Mouse (Mus musculus) heart, embryonic 11.5 days (tissue): ENCODE measurements around the gene Spef1. TPM values are rescaled to one million over a fixed set of nuclear protein-coding genes. Genes with fewer than 3 reads are reported as not detected.

Source experiments
- ATAC-seq: fragments of 200-750 bp; cut with Nextera tagmentation; replicated peaks from 2 replicates; pipeline ENCODE4 v1.8.0; 2017; ENCODE audit warnings: moderate library complexity; ENCODE audit not compliant: insufficient number of reproducible peaks, low FRiP score, low TSS enrichment
- H3K27ac ChIP-seq: fragments of 300-500 bp; sonication (generic); 2 replicates; pipeline ENCODE4 v1.5.1; 2014; ENCODE audit warnings: mild to moderate bottlenecking, low read depth, low read length
- H3K27me3 ChIP-seq: fragments of 300-500 bp; sonication (generic); 2 replicates; pipeline ENCODE4 v1.6.1; 2014; ENCODE audit warnings: mild to moderate bottlenecking, low read length, mixed read lengths; ENCODE audit not compliant: control insufficient read depth, insufficient read depth
- H3K36me3 ChIP-seq: fragments of 300-500 bp; sonication (generic); 2 replicates; pipeline ENCODE4 v1.6.1; 2014; ENCODE audit warnings: mild to moderate bottlenecking, low read length, moderate library complexity, mixed read lengths; ENCODE audit not compliant: control insufficient read depth, insufficient read depth
- H3K4me1 ChIP-seq: fragments of 300-500 bp; sonication (generic); 2 replicates; pipeline ENCODE4 v1.6.1; 2014; ENCODE audit warnings: low read length; ENCODE audit not compliant: control insufficient read depth, insufficient read depth
- H3K4me2 ChIP-seq: fragments of 300-500 bp; sonication (generic); 2 replicates; pipeline ENCODE4 v1.6.1; 2014; ENCODE audit warnings: mild to moderate bottlenecking, moderate library complexity
- H3K4me3 ChIP-seq: fragments of 300-500 bp; sonication (generic); 2 replicates; pipeline ENCODE4 v1.5.1; 2014; ENCODE audit warnings: low read depth, low read length
- H3K9ac ChIP-seq: fragments of 300-500 bp; sonication (generic); 2 replicates; pipeline ENCODE4 v1.6.1; 2014; ENCODE audit warnings: mild to moderate bottlenecking, low read depth, low read length, moderate library complexity
- H3K9me3 ChIP-seq: fragments of 300-500 bp; sonication (generic); replicated peaks from 2 replicates; pipeline ENCODE4 v1.6.1; 2016; ENCODE audit warnings: low read length; ENCODE audit not compliant: control insufficient read depth
- WGBS: fragments of 180-500 bp; shearing (Covaris S2); extraction: QIAGEN DNeasy Blood & Tissue Kit; methylation state at CpG from one replicate; pipeline ENCODE4 v1.1.7; 2014; ENCODE audit not compliant: insufficient replicate concordance; 5-methylcytosine and 5-hydroxymethylcytosine counted together
- polyA plus RNA-seq: library from polyadenylated mRNA; unstranded; fragments of >200 nt; fragmentation: Nextera tagmentation; extraction: Ambion mirVana; gene quantifications from 2 replicates; pipeline ENCODE4 v1.2.1, GENCODE M21; 2014

The Spef1 gene
- polyA plus RNA-seq, 1 experiment from 2014 or later: 1.7 TPM

- ATAC-seq: no peak
- 25% methylated on average over 5 of the region's 5 CpGs for WGBS
- Histone ChIP-seq H3K4me2 (no peak overlapping the region), H3K36me3 (peaks cover 8% of the 10 kb centered on the region), H3K27ac (peak overlapping the region; percentile 69), H3K4me1 (peaks cover 38% of the 10 kb centered on the region), H3K4me3 (no peak overlapping the region), H3K27me3 (peaks cover 2% of the 10 kb centered on the region; the same call in 1 of the 2 replicates), H3K9ac (no peak overlapping the region), H3K9me3 (no peaks in the 10 kb centered on the region)
Observed at GRCm38 (mm10) chr2:131139886-131140532, 47.1 kb downstream of the Spef1 start.

GRCm38 (mm10) chr2:131139287-131139686 lies 47.8 kb downstream of the Spef1 start:
- Histone ChIP-seq H3K27me3 (no peaks in the 10 kb centered on the region; the same call in 1 of the 2 replicates), H3K4me3 (no peak overlapping the region), H3K27ac (no peak overlapping the region; the same call in 1 of the 2 replicates), H3K9me3 (no peaks in the 10 kb centered on the region), H3K9ac (no peak overlapping the region), H3K4me2 (no peak overlapping the region), H3K4me1 (peaks cover 42% of the 10 kb centered on the region), H3K36me3 (peaks cover 2% of the 10 kb centered on the region; the same call in 1 of the 2 replicates)
- no peak for ATAC-seq
- WGBS: 84% methylated on average over 5 of the region's 5 CpGs

- H3K9ac ChIP-seq: no peak overlapping the region
- 92% methylated on average over 7 of the region's 7 CpGs for WGBS
- no peak overlapping the region; the same call in 1 of the 2 replicates for H3K27ac ChIP-seq
- ATAC-seq: no peak
- H3K4me2 ChIP-seq: no peak overlapping the region
- peaks cover 46% of the 10 kb centered on the region for H3K4me1 ChIP-seq
- H3K36me3 ChIP-seq: peaks cover 2% of the 10 kb centered on the region; the same call in 1 of the 2 replicates
- H3K4me3 ChIP-seq: no peak overlapping the region
- no peaks in the 10 kb centered on the region; the same call in 1 of the 2 replicates for H3K27me3 ChIP-seq
- no peaks in the 10 kb centered on the region for H3K9me3 ChIP-seq
Observed at GRCm38 (mm10) chr2:131138760-131139159, 48.3 kb downstream of the Spef1 start.

- H3K9ac ChIP-seq: no peak overlapping the region
- H3K9me3 ChIP-seq: no peaks in the 10 kb centered on the region
- no peak overlapping the region for H3K27ac ChIP-seq
- H3K4me3 ChIP-seq: no peak overlapping the region
- H3K4me1 ChIP-seq: peaks cover 46% of the 10 kb centered on the region
- 81% methylated on average over 4 of the region's 4 CpGs for WGBS
- H3K4me2 ChIP-seq: no peak overlapping the region
- ATAC-seq: no peak
- H3K27me3 ChIP-seq: no peaks in the 10 kb centered on the region; the same call in 1 of the 2 replicates
- H3K36me3 ChIP-seq: peaks cover 2% of the 10 kb centered on the region; the same call in 1 of the 2 replicates
Observed at GRCm38 (mm10) chr2:131138296-131138695, 48.8 kb downstream of the Spef1 start.

- peaks cover 45% of the 10 kb centered on the region for H3K4me1 ChIP-seq
Observed at GRCm38 (mm10) chr2:131135521-131136139, 51.5 kb downstream of the Spef1 start.

GRCm38 (mm10) chr2:131134826-131135400 lies 52.2 kb downstream of the Spef1 start:
- 57% methylated on average over 8 of the region's 8 CpGs for WGBS
- no peak overlapping the region for H3K4me3 ChIP-seq
- no peaks in the 10 kb centered on the region for H3K27me3 ChIP-seq
- H3K36me3 ChIP-seq: peaks cover 2% of the 10 kb centered on the region; the same call in 1 of the 2 replicates
- H3K4me1 ChIP-seq: peaks cover 38% of the 10 kb centered on the region
- no peaks in the 10 kb centered on the region for H3K9me3 ChIP-seq
- peak overlapping the region; percentile 61; the same call in 1 of the 2 replicates for H3K9ac ChIP-seq
- no peak overlapping the region; the same call in 1 of the 2 replicates for H3K4me2 ChIP-seq
- no peak for ATAC-seq
- peak overlapping the region; percentile 89 for H3K27ac ChIP-seq

More at GRCm38 (mm10) chr2:131135521-131136139, 51.5 kb downstream of the Spef1 start:
- ATAC-seq: peak; percentile 92
- Histone ChIP-seq H3K27ac (peak overlapping the region; percentile 89), H3K4me3 (0 out of 2 replicates have a peak overlapping the region, but pooled peaks have one; percentile 5), H3K9me3 (no peaks in the 10 kb centered on the region), H3K36me3 (peaks cover 2% of the 10 kb centered on the region; the same call in 1 of the 2 replicates), H3K4me2 (peak overlapping the region; percentile 52), H3K9ac (peak overlapping the region; percentile 61), H3K27me3 (no peaks in the 10 kb centered on the region)
- WGBS: 13% methylated on average over 11 of the region's 11 CpGs

- Histone ChIP-seq H3K9me3 (no peaks in the 10 kb centered on the region), H3K4me3 (no peak overlapping the region), H3K27me3 (no peaks in the 10 kb centered on the region), H3K36me3 (peaks cover 2% of the 10 kb centered on the region; the same call in 1 of the 2 replicates), H3K9ac (no peak overlapping the region), H3K4me2 (no peak overlapping the region), H3K4me1 (peaks cover 37% of the 10 kb centered on the region), H3K27ac (peak overlapping the region; percentile 89)
- WGBS: 36% methylated on average over 1 of the region's 1 CpGs
- no peak for ATAC-seq
Observed at GRCm38 (mm10) chr2:131134381-131134780, 52.7 kb downstream of the Spef1 start.

GRCm38 (mm10) chr2:131132930-131133547 lies 54.0 kb downstream of the Spef1 start, which contains the start of gene Gm11037:
Gm11037 (plus strand) TSS chr2:131133497.
- WGBS: 82% methylated on average over 9 of the region's 9 CpGs
- H3K4me2 ChIP-seq: no peak within 1 kb of the TSS
- ATAC-seq: no peak
- no peak within 1 kb of the TSS for H3K4me3 ChIP-seq
- peaks cover 43% of the 10 kb centered on the region for H3K4me1 ChIP-seq
- H3K9ac ChIP-seq: no peak within 1 kb of the TSS
- peaks cover 2% of the 10 kb centered on the region; the same call in 1 of the 2 replicates for H3K36me3 ChIP-seq
- peak within 1 kb of the TSS; percentile 89 for H3K27ac ChIP-seq
- H3K9me3 ChIP-seq: no peaks in the 10 kb centered on the region
- H3K27me3 ChIP-seq: no peaks in the 10 kb centered on the region
